Mouse (Mus musculus) heart, adult 2 months (tissue): ENCODE data around the gene Hepacam. TPM values are rescaled to one million over a fixed set of nuclear protein-coding genes. Genes with fewer than 3 reads are reported as not detected.

ENCODE experiments used
- DNase-seq, 2 experiments: peaks; one replicate each; pipeline ENCODE4 v3.0.0; 2021
- H3K27ac ChIP-seq: fragments of 200-600 bp; 2 replicates; pipeline ENCODE4 v1.8.1; 2022
- H3K27me3 ChIP-seq: fragments of 200-500 bp; 2 replicates; pipeline ENCODE4 v1.6.1; 2012; ENCODE audit warnings: mild to moderate bottlenecking, low read length, inconsistent platforms, mixed read lengths; ENCODE audit not compliant: control insufficient read depth, insufficient read depth
- H3K36me3 ChIP-seq: fragments of 200-500 bp; 2 replicates; pipeline ENCODE4 v1.6.1; 2012; ENCODE audit warnings: low read length, inconsistent platforms; ENCODE audit not compliant: control insufficient read depth, insufficient read depth
- H3K4me1 ChIP-seq: fragments of 200-500 bp; 2 replicates; pipeline ENCODE4 v1.6.1; 2011; ENCODE audit warnings: low read length; ENCODE audit not compliant: control insufficient read depth, insufficient read depth
- H3K4me3 ChIP-seq: fragments of 200-600 bp; 2 replicates; pipeline ENCODE4 v1.8.1; 2022
- H3K79me2 ChIP-seq: fragments of 200-500 bp; replicated peaks from 2 replicates; pipeline ENCODE4 v1.6.1; 2012; ENCODE audit warnings: mild to moderate bottlenecking, inconsistent platforms, low read length, moderate library complexity, mixed read lengths; ENCODE audit not compliant: control insufficient read depth, insufficient read depth
- H3K9ac ChIP-seq: fragments of 200-500 bp; 2 replicates; pipeline ENCODE4 v1.6.1; 2012; ENCODE audit warnings: low read depth, mild to moderate bottlenecking, control low read depth, inconsistent platforms, low read length, mixed read lengths
- CTCF ChIP-seq: fragments of 200-600 bp; IDR thresholded peaks from 2 replicates; pipeline ENCODE4 v1.8.1; 2022; ENCODE audit warnings: antibody characterized with exemption, mild to moderate bottlenecking, moderate library complexity
- EP300 ChIP-seq: fragments of 200-500 bp; IDR thresholded peaks from 2 replicates; pipeline ENCODE4 v1.6.1; 2011; ENCODE audit warnings: low read depth, low read length, control low read depth; ENCODE audit not compliant: insufficient read depth
- POLR2A ChIP-seq: fragments of 200-500 bp; IDR thresholded peaks from 2 replicates; pipeline ENCODE4 v1.6.1; 2011; ENCODE audit warnings: mild to moderate bottlenecking, low read depth, low read length, control low read depth; ENCODE audit not compliant: insufficient read depth
- WGBS: fragments of 180-500 bp; shearing (Covaris S2); methylation state at CpG from one replicate; pipeline ENCODE4 v1.1.7; 2018; 5-methylcytosine and 5-hydroxymethylcytosine counted together
- intact Hi-C: fragments of 180-260 bp; cut with DNase I; formaldehyde crosslinking; loops from one replicate; pipeline ENCODE4 v1.15.1; 2025
- polyA plus RNA-seq: library from polyadenylated mRNA; depleted of rRNA; stranded (reverse); fragments of >200 nt; gene quantifications from 2 replicates; pipeline ENCODE4 v1.2.3, GENCODE M21; 2012; rRNA removed
- total RNA-seq, 2 experiments: library from RNA; stranded (reverse); gene quantifications; 2 replicates each; pipeline ENCODE4 v1.2.3; 2021

Gene Hepacam
- total and polyA plus RNA-seq, 3 experiments: 0.29 TPM; not detected in 2

GRCm38 (mm10) chr9:37432720-37433421 is 65.7 kb downstream of the Hepacam start, which contains the start of gene Robo3:
Robo3 (minus strand) TSS chr9:37433246.
- Histone ChIP-seq H3K27ac (no peak within 1 kb of the TSS), H3K4me3 (peak within 1 kb of the TSS; percentile 23; the same call in 1 of the 2 replicates), H3K9ac (no peak within 1 kb of the TSS), H3K4me1 (no peaks in the 10 kb centered on the region), H3K27me3 (peaks cover 6% of the 10 kb centered on the region; the same call in 1 of the 2 replicates), H3K79me2 (no peaks in the 10 kb centered on the region), H3K36me3 (no peaks in the 10 kb centered on the region)
- 1% methylated on average over 40 of the region's 40 CpGs for WGBS
- intact Hi-C loops: no loop called here
- peak in 1 of 2 experiments; percentile 23 for DNase-seq
- TF ChIP-seq EP300: no peak
- TF ChIP-seq POLR2A: no peak
- TF ChIP-seq CTCF: no peak

- Histone ChIP-seq H3K27me3 (peaks cover 6% of the 10 kb centered on the region; the same call in 1 of the 2 replicates), H3K79me2 (no peaks in the 10 kb centered on the region), H3K4me1 (no peaks in the 10 kb centered on the region), H3K4me3 (no peak overlapping the region), H3K36me3 (no peaks in the 10 kb centered on the region), H3K9ac (no peak overlapping the region), H3K27ac (no peak overlapping the region)
- no peak for TF ChIP-seq CTCF
- TF ChIP-seq POLR2A: no peak
- no peak for TF ChIP-seq EP300
- no peak for DNase-seq
- WGBS: 5% methylated on average over 18 of the region's 18 CpGs
- intact Hi-C loops: no loop called here
Measured at GRCm38 (mm10) chr9:37433823-37434560, 66.8 kb downstream of the Hepacam start.

GRCm38 (mm10) chr9:37434932-37435331 is 67.8 kb downstream of the Hepacam start:
- H3K9ac ChIP-seq: no peak overlapping the region
- H3K4me1 ChIP-seq: no peaks in the 10 kb centered on the region
- H3K79me2 ChIP-seq: no peaks in the 10 kb centered on the region
- DNase-seq: no peak
- peaks cover 6% of the 10 kb centered on the region; the same call in 1 of the 2 replicates for H3K27me3 ChIP-seq
- no peak overlapping the region for H3K27ac ChIP-seq
- no peaks in the 10 kb centered on the region for H3K36me3 ChIP-seq
- TF ChIP-seq CTCF (no peak), POLR2A (no peak), EP300 (no peak)
- no peak overlapping the region for H3K4me3 ChIP-seq
- 19% methylated on average over 14 of the region's 14 CpGs for WGBS
- intact Hi-C loops: no loop called here

- 28% methylated on average over 4 of the region's 4 CpGs for WGBS
- Histone ChIP-seq H3K27ac (no peak overlapping the region), H3K9ac (no peak overlapping the region), H3K4me3 (no peak overlapping the region), H3K79me2 (no peaks in the 10 kb centered on the region), H3K27me3 (peaks cover 6% of the 10 kb centered on the region; the same call in 1 of the 2 replicates), H3K36me3 (no peaks in the 10 kb centered on the region), H3K4me1 (no peaks in the 10 kb centered on the region)
- DNase-seq: no peak
- TF ChIP-seq POLR2A: no peak
- TF ChIP-seq CTCF: no peak
- TF ChIP-seq EP300: no peak
- intact Hi-C loops: no loop called here
Measured at GRCm38 (mm10) chr9:37435616-37436015, 68.5 kb downstream of the Hepacam start.

Other genes with a start within 250 kb of the Hepacam start
- 1 to 10 TPM; 7.8 to 9.0 TPM for gene Pknox2, start 219.9 kb upstream of the Hepacam start, total RNA-seq
- 9.9 and 13.5 TPM in 2 replicates for gene Pknox2, start 219.9 kb upstream of the Hepacam start, polyA plus RNA-seq
- gene Tmem218, start 159.1 kb upstream of the Hepacam start, total RNA-seq: 1 to 10 TPM; 6.6 to 7.1 TPM
- gene Tmem218, start 159.1 kb upstream of the Hepacam start, polyA plus RNA-seq: 4.2 and 7.7 TPM in 2 replicates
- 1 to 10 TPM; 2.9 to 4.1 TPM for gene Slc37a2, start 111.6 kb upstream of the Hepacam start, total RNA-seq
- 4.1 and 5.9 TPM in 2 replicates for gene Slc37a2, start 111.6 kb upstream of the Hepacam start, polyA plus RNA-seq
- 1 to 10 TPM; 1.7 to 2.0 TPM for gene Ccdc15, start 18.9 kb upstream of the Hepacam start, total RNA-seq
- 0.47 and 0.53 TPM in 2 replicates for gene Ccdc15, start 18.9 kb upstream of the Hepacam start, polyA plus RNA-seq
- gene Robo4, start 34.5 kb downstream of the Hepacam start, total RNA-seq: 10 to 100 TPM; 27.9 to 31.8 TPM
- 33.7 and 38.6 TPM in 2 replicates for gene Robo4, start 34.5 kb downstream of the Hepacam start, polyA plus RNA-seq
- not detected for gene Robo3, start 65.9 kb downstream of the Hepacam start, total RNA-seq
- gene Robo3, start 65.9 kb downstream of the Hepacam start, polyA plus RNA-seq: 0.29 TPM in 1 of 2 replicates, not detected in the other
- 1 to 10 TPM; 6.4 to 7.1 TPM for gene Msantd2, start 122.0 kb downstream of the Hepacam start, total RNA-seq
- 10.7 and 12.8 TPM in 2 replicates for gene Msantd2, start 122.0 kb downstream of the Hepacam start, polyA plus RNA-seq
- 10 to 100 TPM; 58.5 to 81.3 TPM for gene Esam, start 160.7 kb downstream of the Hepacam start, total RNA-seq
- gene Esam, start 160.7 kb downstream of the Hepacam start, polyA plus RNA-seq: 77.1 and 87.2 TPM in 2 replicates
- gene Vsig2, start 171.9 kb downstream of the Hepacam start, total RNA-seq: 1 to 10 TPM; 2.5 to 4.9 TPM
- gene Vsig2, start 171.9 kb downstream of the Hepacam start, polyA plus RNA-seq: 16.0 and 21.1 TPM in 2 replicates
- 10 to 100 TPM in 1 of 2 experiments, 1 to 10 TPM in 1; 4.0 to 27.2 TPM for gene Nrgn, start 185.6 kb downstream of the Hepacam start, total RNA-seq
- gene Nrgn, start 185.6 kb downstream of the Hepacam start, polyA plus RNA-seq: 8.6 and 21.7 TPM in 2 replicates
- gene Siae, start 188.3 kb downstream of the Hepacam start, total RNA-seq: 1 to 10 TPM; 7.7 to 8.2 TPM
- gene Siae, start 188.3 kb downstream of the Hepacam start, polyA plus RNA-seq: 7.7 and 18.7 TPM in 2 replicates
- 1 to 10 TPM; 1.9 to 3.8 TPM for gene Spa17, start 246.4 kb downstream of the Hepacam start, total RNA-seq
- gene Spa17, start 246.4 kb downstream of the Hepacam start, polyA plus RNA-seq: 1.6 and 2.3 TPM in 2 replicates